Mouse (Mus musculus) frontal cortex, adult 2 months (tissue): ENCODE measurements around the gene Gpn3. TPM values are rescaled to one million over a fixed set of nuclear protein-coding genes. Genes with fewer than 3 reads are reported as not detected.
"Not testable (repeated sequence)": the region's sequence is repeated elsewhere in the genome, so short reads cannot be mapped to it uniquely, and the experiment has no call there.

ENCODE experiments used
- DNase-seq, 2 experiments: peaks; one replicate each; pipeline ENCODE4 v3.0.0; 2022; ENCODE audit warnings: low spot score in 1 of 2; ENCODE audit errors: extremely low spot score in 1 of 2
- polyA plus RNA-seq: library from polyadenylated mRNA; depleted of rRNA; stranded (reverse); fragments of >200 nt; gene quantifications from 2 replicates; pipeline ENCODE4 v1.2.3, GENCODE M21; 2012; rRNA removed

Gene Gpn3
- polyA plus RNA-seq, 1 experiment, result 33.0 TPM

- DNase-seq, result no peak
Observed at GRCm38 (mm10) chr5:122415465-122415864, 43.8 kb downstream of the Gpn3 start.

GRCm38 (mm10) chr5:122420676-122421075 lies 49.0 kb downstream of the Gpn3 start:
- DNase-seq, result not testable (repeated sequence)

- DNase-seq, result no peak
Observed at GRCm38 (mm10) chr5:122421271-122422068, 49.8 kb downstream of the Gpn3 start, which contains the start of gene Anapc7. Gene Anapc7, plus strand, starts transcription at chr5:122421693.

- peak; percentile 70 to 92 for DNase-seq
Observed at GRCm38 (mm10) chr5:122422071-122422964, 50.6 kb downstream of the Gpn3 start.

GRCm38 (mm10) chr5:122423083-122423482 lies 51.4 kb downstream of the Gpn3 start:
- no peak for DNase-seq

GRCm38 (mm10) chr5:122425550-122425949 lies 53.9 kb downstream of the Gpn3 start:
- DNase-seq, result no peak

- DNase-seq, result no peak
Observed at GRCm38 (mm10) chr5:122430036-122430775, 58.5 kb downstream of the Gpn3 start.

GRCm38 (mm10) chr5:122431221-122431620 lies 59.5 kb downstream of the Gpn3 start:
- DNase-seq, result no peak

Other genes starting within 250 kb of the Gpn3 start
- 0.42 and 1.2 TPM in 2 replicates for gene Ccdc63, start 231.1 kb upstream of the Gpn3 start, polyA plus RNA-seq
- 365 and 386 TPM in 2 replicates for gene Ppp1cc, start 213.6 kb upstream of the Gpn3 start, polyA plus RNA-seq
- 3.4 and 5.9 TPM in 2 replicates for gene Hvcn1, start 165.1 kb upstream of the Gpn3 start, polyA plus RNA-seq
- 39.5 and 46.5 TPM in 2 replicates for gene Tctn1, start 107.4 kb upstream of the Gpn3 start, polyA plus RNA-seq
- 30.5 and 31.4 TPM in 2 replicates for gene Pptc7, start 87.5 kb upstream of the Gpn3 start, polyA plus RNA-seq
- gene Rad9b, start 17.6 kb upstream of the Gpn3 start, polyA plus RNA-seq, result 8.7 and 10.8 TPM in 2 replicates
- 188 and 192 TPM in 2 replicates for gene Vps29, start 17.5 kb upstream of the Gpn3 start, polyA plus RNA-seq
- gene Fam216a, start 488 bp downstream of the Gpn3 start, polyA plus RNA-seq, result 102 TPM in 2 replicates
- 257 and 268 TPM in 2 replicates for gene Arpc3, start 20.0 kb downstream of the Gpn3 start, polyA plus RNA-seq
- 33.3 and 40.7 TPM in 2 replicates for gene Anapc7, start 49.8 kb downstream of the Gpn3 start, polyA plus RNA-seq
- gene Atp2a2, start 130.3 kb downstream of the Gpn3 start, polyA plus RNA-seq, result 269 and 275 TPM in 2 replicates
- 24.0 and 29.0 TPM in 2 replicates for gene Ift81, start 242.6 kb downstream of the Gpn3 start, polyA plus RNA-seq